Mouse (Mus musculus) megakaryocyte progenitor cell, adult 5-6 weeks (primary cell): Measurements from ENCODE around the gene Ss18l1. TPM values are rescaled to one million over a fixed set of nuclear protein-coding genes. Genes with fewer than 3 reads are reported as not detected.
A peak's percentile ranks its signal among the peaks of the same experiment; 100 is the strongest.

Experiments used
- ATAC-seq: replicated peaks from 2 replicates; pipeline ENCODE4 v1.8.0; 2016; ENCODE audit warnings: mild to moderate bottlenecking, moderate TSS enrichment, inconsistent platforms; ENCODE audit not compliant: poor library complexity
- total RNA-seq, 2 experiments: library from RNA; stranded (forward) in 1 of 2; stranded (reverse) in 1 of 2; fragments of 157-497, 149-512 nt in 1 of 2; fragments of 200-1000 nt in 1 of 2; gene quantifications; 2 replicates each; pipeline versions ENCODE4 v1.2.3 to v1.2.4; 2015 to 2017

Ss18l1 gene
- total RNA-seq, 2 experiments from 2014 or later: 1.1 to 2.5 TPM

- ATAC-seq: no peak
Observed at GRCm38 (mm10) chr2:180085926-180086636, 43.8 kb downstream of the Ss18l1 start.

- no peak for ATAC-seq
Observed at GRCm38 (mm10) chr2:180086637-180087027, 44.3 kb downstream of the Ss18l1 start.

GRCm38 (mm10) chr2:180087472-180087871 is 45.2 kb downstream of the Ss18l1 start:
- peak; percentile 66 for ATAC-seq

- no peak for ATAC-seq
Observed at GRCm38 (mm10) chr2:180090285-180090684, 48.0 kb downstream of the Ss18l1 start.

GRCm38 (mm10) chr2:180095711-180096110 is 53.4 kb downstream of the Ss18l1 start:
- ATAC-seq: no peak

- ATAC-seq: no peak
Observed at GRCm38 (mm10) chr2:180097585-180097984, 55.3 kb downstream of the Ss18l1 start.

GRCm38 (mm10) chr2:180098167-180098566 is 55.9 kb downstream of the Ss18l1 start:
- ATAC-seq: peak; percentile 83

- peak; percentile 24; the same call in 1 of the 2 replicates for ATAC-seq
Observed at GRCm38 (mm10) chr2:180099529-180099928, 57.2 kb downstream of the Ss18l1 start.

GRCm38 (mm10) chr2:180103151-180103977 is 61.1 kb downstream of the Ss18l1 start:
- ATAC-seq: no peak

GRCm38 (mm10) chr2:180103978-180104658 is 61.8 kb downstream of the Ss18l1 start, which contains the start of gene Hrh3:
Hrh3 (minus strand) TSS chr2:180104488.
- peak; percentile 76 for ATAC-seq

GRCm38 (mm10) chr2:180104659-180105377 is 62.5 kb downstream of the Ss18l1 start:
- peak; percentile 44 for ATAC-seq

GRCm38 (mm10) chr2:180105441-180106190 is 63.3 kb downstream of the Ss18l1 start:
- no peak for ATAC-seq

GRCm38 (mm10) chr2:180107081-180107480 is 64.8 kb downstream of the Ss18l1 start:
- peak; percentile 59 for ATAC-seq

- no peak for ATAC-seq
Observed at GRCm38 (mm10) chr2:180108285-180108684, 66.0 kb downstream of the Ss18l1 start.

- ATAC-seq: no peak
Observed at GRCm38 (mm10) chr2:180113909-180114890, 71.9 kb downstream of the Ss18l1 start.

GRCm38 (mm10) chr2:180115279-180115678 is 73.0 kb downstream of the Ss18l1 start:
- no peak for ATAC-seq

- no peak for ATAC-seq
Observed at GRCm38 (mm10) chr2:180116081-180116493, 73.8 kb downstream of the Ss18l1 start.

GRCm38 (mm10) chr2:180116741-180117484 is 74.6 kb downstream of the Ss18l1 start:
- ATAC-seq: no peak
